Mouse (Mus musculus) ES-Bruce4 (cell line): ENCODE measurements around the gene Nutm2.

ENCODE experiments used
- CTCF ChIP-seq: IDR thresholded peaks from one replicate; pipeline ENCODE4 v1.8.1; 2011; ENCODE audit warnings: low read depth, low read length
- EP300 ChIP-seq: IDR thresholded peaks from 2 replicates; pipeline ENCODE4 v1.6.1; 2011; ENCODE audit warnings: low read depth, low read length; ENCODE audit not compliant: insufficient read depth
- POLR2A ChIP-seq: IDR thresholded peaks from one replicate; pipeline ENCODE4 v1.8.1; 2011; ENCODE audit warnings: low read length; ENCODE audit not compliant: insufficient read depth

- no peak for TF ChIP-seq CTCF
- no peak for TF ChIP-seq POLR2A
- peak; percentile 90 for TF ChIP-seq EP300
These were observed 13.7 kb upstream of the Nutm2 start for GRCm38 (mm10) chr13:50453426-50453825.
